Mouse (Mus musculus): Measurements from ENCODE around the gene Cbl. TPM values are rescaled to one million over a fixed set of nuclear protein-coding genes. Genes with fewer than 3 reads are reported as not detected.
A peak's percentile ranks its signal among the peaks of the same experiment; 100 is the strongest.

The Cbl gene
- polyA plus RNA-seq, 1 experiment from 2014 or later = 12.7 TPM

- Histone ChIP-seq H3K9ac (ENCODE audit: low read length) (peak overlapping the region; percentile 90), H3K9me3 (ENCODE audit: control insufficient read depth, low read length) (no peaks in the 10 kb centered on the region), H3K27ac (replicated peaks in 1 of 2; ENCODE audit: control insufficient read depth in 1 of 2, insufficient read depth in 1 of 2, low read depth in 2 of 2, low read length in 2 of 2) (no peak overlapping the region), H3K4me1 (ENCODE audit: control insufficient read depth in 2 of 2, insufficient read depth in 2 of 2, low read length in 2 of 2) (peaks cover 5 to 30% of the 10 kb centered on the region in 2 experiments), H3K27me3 (ENCODE audit: control insufficient read depth, insufficient read depth, low read length) (no peaks in the 10 kb centered on the region), H3K36me3 (ENCODE audit: control insufficient read depth, insufficient read depth, low read length) (0 out of 2 replicates have a peak, but pooled peaks cover 6% of the 10 kb centered on the region), H3K4me2 (ENCODE audit: low read length) (peak overlapping the region; percentile 82; the same call in 1 of the 2 replicates), H3K4me3 (ENCODE audit: control insufficient read depth in 1 of 2, insufficient read depth in 1 of 2, low read depth in 1 of 2, low read length in 2 of 2) (peak overlapping the region in 1 of 2 experiments; percentile 78; a peak in 1 of 4 replicates)
- ATAC-seq (ENCODE audit: insufficient number of reproducible peaks, insufficient read depth, low FRiP score, low read depth) = no peak
Observed at GRCm38 (mm10) chr9:44231609-44232008, 2.2 kb downstream of the Cbl start.

DNA sequence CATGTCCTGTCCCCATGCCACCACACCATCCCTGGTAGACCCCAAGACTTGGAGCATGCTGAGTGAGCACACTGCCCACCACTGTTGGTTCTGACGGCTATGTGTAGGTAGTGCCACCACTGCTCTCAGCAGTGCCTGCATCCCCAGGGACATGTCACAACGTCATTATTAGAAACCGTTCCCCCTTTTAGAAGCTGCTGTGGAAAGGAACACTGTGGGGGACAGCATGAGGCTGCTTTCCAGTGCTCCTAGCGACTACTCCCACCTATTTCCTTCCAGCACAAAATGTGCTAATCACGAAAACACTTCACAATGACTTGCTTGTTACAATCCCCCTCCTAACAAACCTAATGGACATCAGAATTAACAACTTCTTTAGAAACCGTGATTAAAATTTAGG is 7.9 kb downstream of the Cbl start:
- Histone ChIP-seq H3K36me3 (ENCODE audit: control insufficient read depth, insufficient read depth, low read length) (0 out of 2 replicates have a peak, but pooled peaks cover 6% of the 10 kb centered on the region), H3K9me3 (ENCODE audit: control insufficient read depth, low read length) (no peaks in the 10 kb centered on the region), H3K4me2 (ENCODE audit: low read length) (no peak overlapping the region), H3K27me3 (ENCODE audit: control insufficient read depth, insufficient read depth, low read length) (no peaks in the 10 kb centered on the region), H3K4me3 (ENCODE audit: control insufficient read depth in 1 of 2, insufficient read depth in 1 of 2, low read depth in 1 of 2, low read length in 2 of 2) (no peak overlapping the region), H3K9ac (ENCODE audit: low read length) (no peak overlapping the region), H3K27ac (replicated peaks in 1 of 2; ENCODE audit: control insufficient read depth in 1 of 2, insufficient read depth in 1 of 2, low read depth in 2 of 2, low read length in 2 of 2) (no peak overlapping the region), H3K4me1 (ENCODE audit: control insufficient read depth in 2 of 2, insufficient read depth in 2 of 2, low read length in 2 of 2) (peaks cover 3 to 25% of the 10 kb centered on the region in 2 experiments)
- WGBS = 31% methylated on average over 6 of the region's 6 CpGs
- ATAC-seq (ENCODE audit: insufficient number of reproducible peaks, insufficient read depth, low FRiP score, low read depth) = no peak

GRCm38 (mm10) chr9:44213538-44213937 is 20.3 kb downstream of the Cbl start:
- 0 out of 2 replicates have a peak, but pooled peaks cover 5% of the 10 kb centered on the region for H3K9me3 ChIP-seq (ENCODE audit: control insufficient read depth, low read length)
- no peaks in the 10 kb centered on the region for H3K36me3 ChIP-seq (ENCODE audit: control insufficient read depth, insufficient read depth, low read length)
- no peak for ATAC-seq (ENCODE audit: insufficient number of reproducible peaks, insufficient read depth, low FRiP score, low read depth)
- H3K27ac ChIP-seq (replicated peaks in 1 of 2; ENCODE audit: control insufficient read depth in 1 of 2, insufficient read depth in 1 of 2, low read depth in 2 of 2, low read length in 2 of 2) = no peak overlapping the region
- H3K27me3 ChIP-seq (ENCODE audit: control insufficient read depth, insufficient read depth, low read length) = no peaks in the 10 kb centered on the region
- H3K9ac ChIP-seq (ENCODE audit: low read length) = no peak overlapping the region
- H3K4me3 ChIP-seq (ENCODE audit: control insufficient read depth in 1 of 2, insufficient read depth in 1 of 2, low read depth in 1 of 2, low read length in 2 of 2) = no peak overlapping the region
- 96% methylated on average over 14 of the region's 14 CpGs for WGBS
- H3K4me1 ChIP-seq (ENCODE audit: control insufficient read depth in 2 of 2, insufficient read depth in 2 of 2, low read length in 2 of 2) = no peaks in the 10 kb centered on the region
- no peak overlapping the region for H3K4me2 ChIP-seq (ENCODE audit: low read length)

DNA sequence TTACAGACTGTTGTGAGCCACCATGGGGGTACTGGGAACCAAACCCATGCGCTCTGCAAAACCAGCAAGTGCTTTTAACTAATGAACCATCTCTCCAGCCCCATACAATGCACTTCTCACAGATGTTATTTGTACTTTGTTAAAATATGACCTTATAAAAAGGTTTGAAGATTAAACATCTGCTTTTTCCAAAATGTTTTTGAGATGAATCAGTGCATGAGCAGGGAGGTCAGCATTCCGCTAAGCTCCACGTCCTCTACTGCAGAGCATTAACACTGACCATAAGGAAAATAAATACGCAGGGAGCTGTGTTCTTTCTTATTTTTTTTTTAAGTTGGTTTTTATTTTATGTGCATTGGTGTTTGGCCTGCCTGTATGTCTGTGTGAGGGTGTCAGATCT is 21.4 kb downstream of the Cbl start:
- Histone ChIP-seq H3K9ac (ENCODE audit: low read length) (no peak overlapping the region), H3K27ac (replicated peaks in 1 of 2; ENCODE audit: control insufficient read depth in 1 of 2, insufficient read depth in 1 of 2, low read depth in 2 of 2, low read length in 2 of 2) (no peak overlapping the region), H3K9me3 (ENCODE audit: control insufficient read depth, low read length) (0 out of 2 replicates have a peak, but pooled peaks cover 5% of the 10 kb centered on the region), H3K27me3 (ENCODE audit: control insufficient read depth, insufficient read depth, low read length) (no peaks in the 10 kb centered on the region), H3K4me3 (ENCODE audit: control insufficient read depth in 1 of 2, insufficient read depth in 1 of 2, low read depth in 1 of 2, low read length in 2 of 2) (no peak overlapping the region), H3K4me2 (ENCODE audit: low read length) (no peak overlapping the region), H3K36me3 (ENCODE audit: control insufficient read depth, insufficient read depth, low read length) (no peaks in the 10 kb centered on the region), H3K4me1 (ENCODE audit: control insufficient read depth in 2 of 2, insufficient read depth in 2 of 2, low read length in 2 of 2) (no peaks in the 10 kb centered on the region)
- no peak for ATAC-seq (ENCODE audit: insufficient number of reproducible peaks, insufficient read depth, low FRiP score, low read depth)
- WGBS = 91% methylated on average over 4 of the region's 4 CpGs

DNA sequence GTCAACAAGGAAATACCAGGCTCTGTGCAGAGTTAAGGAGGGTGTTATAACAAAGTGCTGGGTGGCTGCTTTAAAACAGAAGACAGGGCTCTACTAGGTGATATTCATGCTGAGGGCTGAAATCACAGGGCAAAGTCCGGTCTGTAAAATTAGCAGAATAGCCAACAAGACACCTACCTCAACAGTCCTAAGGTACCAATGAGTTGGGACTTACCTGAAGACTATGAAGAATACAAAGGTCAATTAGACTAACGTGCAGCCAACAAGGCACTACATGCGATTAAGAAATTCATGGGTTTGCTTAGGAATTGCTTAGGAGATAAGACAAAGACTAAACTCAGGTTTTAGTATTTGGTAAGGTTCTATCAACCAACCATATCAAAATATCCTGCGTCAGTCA is 24.4 kb downstream of the Cbl start:
- H3K9me3 ChIP-seq (ENCODE audit: control insufficient read depth, low read length) = 0 out of 2 replicates have a peak, but pooled peaks cover 5% of the 10 kb centered on the region
- no peak overlapping the region for H3K4me2 ChIP-seq (ENCODE audit: low read length)
- no peak overlapping the region for H3K4me3 ChIP-seq (ENCODE audit: control insufficient read depth in 1 of 2, insufficient read depth in 1 of 2, low read depth in 1 of 2, low read length in 2 of 2)
- no peak for ATAC-seq (ENCODE audit: insufficient number of reproducible peaks, insufficient read depth, low FRiP score, low read depth)
- no peak overlapping the region for H3K9ac ChIP-seq (ENCODE audit: low read length)
- 92% methylated on average over 4 of the region's 4 CpGs for WGBS
- H3K4me1 ChIP-seq (ENCODE audit: control insufficient read depth in 2 of 2, insufficient read depth in 2 of 2, low read length in 2 of 2) = no peaks in the 10 kb centered on the region
- H3K27me3 ChIP-seq (ENCODE audit: control insufficient read depth, insufficient read depth, low read length) = no peaks in the 10 kb centered on the region
- 0 out of 2 replicates have a peak, but pooled peaks cover under 1% of the 10 kb centered on the region for H3K36me3 ChIP-seq (ENCODE audit: control insufficient read depth, insufficient read depth, low read length)
- H3K27ac ChIP-seq (replicated peaks in 1 of 2; ENCODE audit: control insufficient read depth in 1 of 2, insufficient read depth in 1 of 2, low read depth in 2 of 2, low read length in 2 of 2) = no peak overlapping the region

- Histone ChIP-seq H3K27me3 (ENCODE audit: control insufficient read depth, insufficient read depth, low read length) (no peaks in the 10 kb centered on the region), H3K9ac (ENCODE audit: low read length) (no peak overlapping the region), H3K4me1 (ENCODE audit: control insufficient read depth in 2 of 2, insufficient read depth in 2 of 2, low read length in 2 of 2) (no peaks in the 10 kb centered on the region), H3K36me3 (ENCODE audit: control insufficient read depth, insufficient read depth, low read length) (0 out of 2 replicates have a peak, but pooled peaks cover 3% of the 10 kb centered on the region), H3K27ac (replicated peaks in 1 of 2; ENCODE audit: control insufficient read depth in 1 of 2, insufficient read depth in 1 of 2, low read depth in 2 of 2, low read length in 2 of 2) (no peak overlapping the region), H3K9me3 (ENCODE audit: control insufficient read depth, low read length) (0 out of 2 replicates have a peak, but pooled peaks cover 5% of the 10 kb centered on the region), H3K4me3 (ENCODE audit: control insufficient read depth in 1 of 2, insufficient read depth in 1 of 2, low read depth in 1 of 2, low read length in 2 of 2) (no peak overlapping the region), H3K4me2 (ENCODE audit: low read length) (no peak overlapping the region)
- ATAC-seq (ENCODE audit: insufficient number of reproducible peaks, insufficient read depth, low FRiP score, low read depth) = no peak
- 91% methylated on average over 2 of the region's 2 CpGs for WGBS
Observed at GRCm38 (mm10) chr9:44207840-44208239, 26.0 kb downstream of the Cbl start.

- Histone ChIP-seq H3K4me1 (ENCODE audit: control insufficient read depth in 2 of 2, insufficient read depth in 2 of 2, low read length in 2 of 2) (no peaks in the 10 kb centered on the region), H3K4me2 (ENCODE audit: low read length) (no peak overlapping the region), H3K9ac (ENCODE audit: low read length) (no peak overlapping the region), H3K4me3 (ENCODE audit: control insufficient read depth in 1 of 2, insufficient read depth in 1 of 2, low read depth in 1 of 2, low read length in 2 of 2) (no peak overlapping the region), H3K36me3 (ENCODE audit: control insufficient read depth, insufficient read depth, low read length) (peaks cover 47% of the 10 kb centered on the region), H3K27ac (replicated peaks in 1 of 2; ENCODE audit: control insufficient read depth in 1 of 2, insufficient read depth in 1 of 2, low read depth in 2 of 2, low read length in 2 of 2) (no peak overlapping the region), H3K9me3 (ENCODE audit: control insufficient read depth, low read length) (no peaks in the 10 kb centered on the region), H3K27me3 (ENCODE audit: control insufficient read depth, insufficient read depth, low read length) (no peaks in the 10 kb centered on the region)
- WGBS = 71% methylated on average over 3 of the region's 3 CpGs
- ATAC-seq (ENCODE audit: insufficient number of reproducible peaks, insufficient read depth, low FRiP score, low read depth) = no peak
Observed at GRCm38 (mm10) chr9:44200458-44200857, 33.4 kb downstream of the Cbl start.

- no peaks in the 10 kb centered on the region for H3K27me3 ChIP-seq (ENCODE audit: control insufficient read depth, insufficient read depth, low read length)
- H3K4me3 ChIP-seq (ENCODE audit: control insufficient read depth in 1 of 2, insufficient read depth in 1 of 2, low read depth in 1 of 2, low read length in 2 of 2) = no peak overlapping the region
- no peak overlapping the region for H3K27ac ChIP-seq (replicated peaks in 1 of 2; ENCODE audit: control insufficient read depth in 1 of 2, insufficient read depth in 1 of 2, low read depth in 2 of 2, low read length in 2 of 2)
- ATAC-seq (ENCODE audit: insufficient number of reproducible peaks, insufficient read depth, low FRiP score, low read depth) = no peak
- H3K9ac ChIP-seq (ENCODE audit: low read length) = no peak overlapping the region
- H3K4me1 ChIP-seq (ENCODE audit: control insufficient read depth in 2 of 2, insufficient read depth in 2 of 2, low read length in 2 of 2) = no peaks in the 10 kb centered on the region
- no peak overlapping the region for H3K4me2 ChIP-seq (ENCODE audit: low read length)
- peaks cover 47% of the 10 kb centered on the region for H3K36me3 ChIP-seq (ENCODE audit: control insufficient read depth, insufficient read depth, low read length)
- H3K9me3 ChIP-seq (ENCODE audit: control insufficient read depth, low read length) = no peaks in the 10 kb centered on the region
Observed at GRCm38 (mm10) chr9:44199580-44199979, 34.3 kb downstream of the Cbl start.
